Mouse (Mus musculus) naive thymus-derived CD4-positive, alpha-beta T cell, adult 2 months (primary cell): Measurements from ENCODE around the gene Fes.
A peak's percentile ranks its signal among the peaks of the same experiment; 100 is the strongest.

Experiments
- DNase-seq: peaks from one replicate; pipeline ENCODE4 v3.0.0-alpha.2; 2011; ENCODE audit warnings: low read depth

The Fes gene

DNA sequence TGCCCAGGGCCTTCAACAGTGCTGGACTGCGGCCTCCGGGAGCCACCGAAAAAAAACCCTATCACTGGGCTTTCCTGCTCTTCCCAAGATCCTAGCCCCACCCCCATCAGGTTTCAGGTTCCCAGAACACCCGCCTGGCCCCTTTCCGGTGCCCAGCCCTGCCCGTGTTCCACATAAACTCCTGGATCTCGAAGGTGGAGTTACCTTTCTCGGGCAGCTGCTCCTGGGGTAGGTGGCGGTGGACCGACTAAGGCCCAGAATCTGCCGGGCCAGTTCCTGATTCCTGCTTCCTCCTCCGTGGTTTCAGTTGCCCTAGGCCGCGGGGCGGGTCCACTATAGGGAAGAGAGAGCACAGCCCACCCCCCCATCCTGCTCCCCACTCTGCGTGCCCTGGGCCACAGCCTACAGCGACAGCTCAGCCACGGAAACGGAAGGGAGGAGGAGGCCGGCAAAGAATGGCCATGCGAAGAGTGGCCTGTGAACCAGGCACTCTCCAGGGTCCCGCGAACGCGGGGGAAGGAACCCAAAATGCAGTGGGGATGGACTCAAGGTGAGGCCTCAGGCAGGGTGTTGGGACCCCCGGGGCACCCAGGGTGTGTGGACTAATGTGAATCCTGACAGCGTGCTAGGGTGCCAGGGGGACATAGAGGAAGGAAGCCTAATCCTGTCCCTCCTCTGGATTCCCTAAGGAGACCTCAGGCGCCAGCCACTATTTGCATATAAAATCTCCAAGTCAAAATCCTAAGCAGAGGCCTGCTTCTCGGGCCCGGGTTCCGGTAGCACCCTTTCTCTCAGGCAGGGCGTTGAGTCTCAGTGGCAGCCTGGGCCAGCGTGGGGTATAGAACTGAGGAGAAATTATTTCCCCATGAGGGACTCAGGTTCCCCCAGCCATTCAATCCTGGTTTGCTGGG lies at the start of gene Fes:
TSS of gene Fes (minus strand) at position 314 of the 911 bp plus-strand sequence.
- DNase-seq: no peak

DNA sequence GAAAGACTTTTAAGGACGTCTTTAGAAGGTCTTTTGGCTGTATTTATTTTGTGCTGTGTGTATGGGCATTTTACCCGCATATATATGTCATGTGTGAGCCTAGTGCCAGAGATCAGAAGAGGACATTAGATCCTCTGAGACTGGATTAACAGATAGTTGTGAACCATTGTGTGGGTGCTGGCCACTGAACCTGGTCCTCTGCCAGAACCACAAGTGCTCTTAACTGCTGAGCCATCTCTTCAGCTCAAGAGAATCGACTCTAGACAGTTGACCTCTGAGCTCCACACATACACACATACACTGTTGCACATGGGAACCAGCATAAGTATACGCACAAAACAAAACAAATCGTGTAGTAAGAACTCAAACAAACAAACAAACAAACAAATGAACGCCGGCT lies 48.8 kb upstream of the Fes start:
- no peak for DNase-seq

DNA sequence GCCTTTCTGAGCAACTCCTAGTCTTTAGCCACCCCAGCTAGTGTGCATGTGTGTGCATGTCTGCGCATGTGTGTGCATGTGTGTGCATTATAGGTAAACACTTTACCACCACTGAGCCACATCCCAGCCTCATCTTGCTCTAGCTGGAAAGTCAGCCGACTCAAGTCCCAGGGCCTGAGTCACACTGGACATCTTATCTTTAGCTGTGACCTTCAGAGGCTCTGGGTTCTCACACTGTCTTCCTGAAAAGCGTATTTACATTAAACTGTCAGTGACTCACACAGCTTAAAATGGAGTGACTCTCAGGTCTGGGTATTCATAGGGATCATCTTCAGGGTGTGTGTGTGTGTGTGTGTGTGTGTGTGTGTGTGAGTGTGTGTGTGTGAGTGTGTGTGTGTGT lies 47.8 kb upstream of the Fes start:
- DNase-seq: no peak

DNA sequence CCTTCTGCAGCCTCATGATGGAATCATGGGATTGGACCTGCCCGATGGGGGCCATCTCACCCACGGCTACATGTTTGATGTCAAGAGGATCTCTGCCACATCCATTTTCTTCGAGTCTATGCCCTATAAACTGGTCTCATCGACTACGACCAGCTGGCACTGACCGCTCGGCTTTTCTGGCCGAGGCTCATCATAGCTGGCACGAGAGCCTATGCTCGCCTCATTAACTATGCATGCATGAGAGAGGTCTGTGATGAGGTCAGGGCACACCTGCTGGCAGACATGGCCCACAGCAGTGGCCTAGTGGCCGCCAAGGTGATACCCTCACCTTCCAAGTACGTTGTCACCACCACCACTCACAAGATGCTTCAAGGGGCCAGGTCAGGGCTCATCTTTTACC lies 41.9 kb upstream of the Fes start:
- no peak for DNase-seq

DNA sequence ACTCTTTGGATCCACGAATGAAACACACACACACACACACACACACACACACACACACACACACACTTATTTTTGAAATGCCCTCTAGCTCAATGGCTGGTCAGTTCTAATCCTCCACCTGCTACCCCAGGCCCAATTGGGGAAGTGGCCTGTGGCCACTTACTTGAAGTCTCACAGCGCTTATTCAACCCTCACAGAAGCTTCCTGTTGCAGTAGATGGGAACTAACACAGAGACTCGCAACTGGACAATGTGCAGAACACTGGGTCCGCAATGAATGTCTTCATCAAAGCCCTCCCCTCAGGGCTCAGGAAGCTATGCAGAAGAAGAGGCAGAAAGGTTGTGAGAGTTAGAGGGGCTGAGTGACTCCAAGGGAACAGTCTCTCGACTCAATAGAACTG lies 40.0 kb upstream of the Fes start:
- no peak for DNase-seq

DNA sequence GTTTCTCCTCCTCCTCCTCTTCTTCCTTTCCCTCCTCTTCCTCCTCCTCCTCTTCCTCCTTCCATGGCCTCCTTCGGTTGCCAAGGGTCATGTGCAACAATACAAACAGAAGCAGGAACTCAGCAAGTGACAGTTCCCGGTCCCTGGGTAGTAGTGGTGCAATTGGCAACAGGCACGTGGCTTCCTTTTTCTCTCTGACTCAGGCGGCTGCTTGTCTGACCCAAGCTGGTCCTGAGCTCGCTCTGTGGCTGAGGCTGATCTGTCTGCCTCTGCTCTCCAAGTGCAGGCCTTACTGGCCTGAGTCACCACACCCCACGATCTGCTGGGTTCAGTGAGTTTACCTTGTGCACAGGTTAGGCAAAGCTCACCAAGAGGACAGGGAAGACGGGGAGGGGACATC lies 38.6 kb upstream of the Fes start:
- no peak for DNase-seq

DNA sequence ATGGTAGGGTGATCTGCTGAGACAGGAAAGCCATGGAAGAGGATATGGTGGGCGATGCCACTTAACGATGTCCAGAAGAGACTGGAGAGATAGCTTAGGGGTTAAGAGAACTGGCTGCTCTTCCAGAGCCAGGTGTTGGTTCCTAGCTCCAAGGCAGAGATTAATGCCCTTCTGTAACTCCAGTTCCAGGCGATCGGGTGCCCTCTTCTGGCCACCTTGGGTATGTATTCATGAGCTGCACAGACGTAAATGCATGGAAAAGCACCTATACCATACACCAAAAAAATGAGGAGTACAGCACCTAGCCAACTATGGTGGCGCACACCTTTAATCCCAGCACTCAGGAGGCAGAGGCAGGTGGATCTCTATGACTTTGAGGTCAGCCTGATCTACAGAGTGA lies 37.0 kb upstream of the Fes start:
- DNase-seq: peak; percentile 45

DNA sequence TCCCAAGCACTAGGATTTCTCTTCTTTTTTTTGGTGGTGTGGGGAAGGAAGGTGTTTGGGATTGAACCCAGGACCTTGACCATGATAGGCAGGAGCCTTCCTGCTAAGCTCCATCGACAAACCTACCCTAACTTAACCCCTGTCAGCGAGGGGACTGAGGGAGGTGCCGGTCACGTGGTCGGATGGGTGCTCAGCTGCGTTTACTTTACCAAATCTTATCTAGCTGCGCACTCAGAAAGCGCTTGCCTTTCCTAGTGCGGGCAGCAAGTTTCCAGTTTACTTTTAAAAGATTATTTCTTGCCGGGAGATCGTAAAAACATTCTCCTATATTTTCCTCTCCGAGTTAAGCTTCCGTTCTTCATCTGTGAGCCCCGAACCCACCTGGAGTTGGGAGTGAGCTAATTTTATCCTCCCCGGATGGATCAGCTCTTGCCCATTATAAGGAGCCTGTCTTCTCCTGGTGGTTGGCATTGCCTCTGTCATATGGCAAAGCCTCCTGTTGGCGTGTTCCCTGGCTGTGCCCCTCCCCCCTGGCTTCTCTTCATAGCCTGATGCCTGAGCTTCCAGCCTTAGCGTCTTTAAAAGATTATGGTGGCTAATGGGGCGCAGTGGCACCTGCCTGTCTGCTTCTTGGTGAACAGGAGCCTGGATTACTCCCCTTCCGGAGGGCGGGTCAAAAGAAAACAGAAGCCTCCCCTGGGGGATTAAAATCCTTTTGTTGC lies 35.2 kb upstream of the Fes start:
- no peak for DNase-seq

DNA sequence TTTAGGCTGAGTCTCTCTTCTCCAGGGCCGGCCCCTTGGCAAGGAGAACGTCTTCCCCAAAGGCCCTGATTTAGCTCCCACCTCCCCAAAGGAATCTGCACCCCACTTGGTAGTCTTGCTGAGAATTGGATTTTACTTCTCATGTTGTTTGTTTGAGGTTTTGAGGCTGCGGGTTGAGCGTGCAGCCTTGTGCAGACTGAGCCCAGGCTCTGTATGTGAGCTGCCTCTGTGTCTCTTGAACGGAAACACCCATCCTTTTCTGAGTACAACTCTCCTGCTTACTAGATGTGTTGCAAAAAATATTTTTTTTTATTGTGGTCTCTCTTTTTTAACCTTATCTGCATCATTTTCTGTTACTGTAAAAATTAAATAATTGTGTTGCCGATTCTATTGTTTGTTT lies 33.8 kb upstream of the Fes start:
- DNase-seq: peak; percentile 33

DNA sequence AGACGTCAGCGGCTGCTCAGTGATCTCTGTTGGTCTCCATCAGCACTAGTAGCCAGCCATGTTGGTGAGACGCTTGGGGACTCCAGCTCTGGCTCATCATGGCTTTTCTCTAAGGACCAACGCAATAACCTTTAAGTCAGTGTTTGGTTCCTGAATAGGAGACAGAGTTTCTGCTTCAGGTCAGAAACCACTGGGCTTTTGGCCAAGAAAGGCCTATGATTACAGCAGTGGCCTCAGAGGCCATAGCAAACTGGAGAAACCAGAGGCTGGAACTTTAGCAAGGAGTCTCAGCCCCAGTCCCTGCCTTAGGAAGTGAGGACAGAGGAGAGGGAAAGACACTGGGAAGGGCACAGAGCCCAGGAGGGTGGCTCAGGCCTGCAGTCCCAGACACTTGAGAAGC lies 32.8 kb upstream of the Fes start:
- DNase-seq: no peak

DNA sequence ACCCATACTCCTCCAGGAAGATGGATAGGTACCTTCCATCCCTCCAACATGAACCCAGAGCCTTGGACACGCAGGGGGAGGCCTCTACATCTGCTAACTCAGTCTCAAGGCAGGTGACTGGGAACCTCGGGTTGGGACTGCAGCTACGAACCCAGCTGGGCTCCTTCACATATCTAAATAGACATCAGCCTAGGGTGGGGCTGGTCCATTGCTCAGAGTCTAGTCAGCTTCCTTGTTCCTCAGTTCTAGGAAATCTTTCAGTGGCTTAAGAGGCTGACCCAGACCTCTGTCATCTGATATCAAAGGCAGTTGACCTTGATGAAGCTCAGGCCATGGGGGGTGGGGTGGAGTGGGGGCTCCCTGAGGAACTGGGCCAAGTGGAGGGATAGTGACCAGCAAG lies 31.5 kb upstream of the Fes start:
- DNase-seq: no peak

DNA sequence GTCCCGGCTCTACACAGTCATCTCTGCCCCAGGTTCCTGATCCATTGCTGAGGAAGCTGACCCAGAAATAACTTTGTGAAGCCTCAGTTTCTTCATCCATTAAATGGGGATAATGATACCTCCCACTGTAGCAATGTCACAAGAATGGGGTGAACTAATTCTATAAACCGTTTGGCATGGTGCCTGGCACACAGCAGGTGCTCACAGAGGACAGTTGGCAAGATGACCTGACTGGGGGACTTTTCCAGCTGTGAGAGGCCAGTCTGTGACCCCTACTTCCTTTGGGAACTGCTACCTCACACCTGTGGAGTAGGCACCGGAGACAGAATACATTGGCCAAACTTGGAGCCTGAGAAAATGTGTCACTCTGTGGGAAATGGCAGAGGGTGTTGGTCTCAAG lies 30.3 kb upstream of the Fes start:
- no peak for DNase-seq

DNA sequence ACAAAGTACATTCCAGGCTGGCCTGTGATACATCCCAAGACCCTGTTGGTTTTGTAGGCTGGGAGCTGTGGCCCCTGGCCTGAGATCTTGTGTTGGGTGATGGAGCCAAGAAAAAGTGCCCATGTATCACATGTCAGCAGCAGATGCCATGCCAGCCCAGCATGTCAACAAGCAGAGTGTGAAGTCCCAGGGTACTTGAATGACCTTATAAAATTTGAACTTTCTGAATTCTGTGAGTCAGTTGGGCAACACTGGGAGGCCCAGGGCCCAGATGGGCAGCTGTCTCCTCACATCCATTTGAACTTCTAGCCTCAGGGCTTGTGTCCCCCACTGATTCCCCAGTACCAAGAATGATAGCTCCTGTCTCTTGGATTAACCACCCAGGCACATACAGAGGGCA lies 29.9 kb upstream of the Fes start:
- no peak for DNase-seq

DNA sequence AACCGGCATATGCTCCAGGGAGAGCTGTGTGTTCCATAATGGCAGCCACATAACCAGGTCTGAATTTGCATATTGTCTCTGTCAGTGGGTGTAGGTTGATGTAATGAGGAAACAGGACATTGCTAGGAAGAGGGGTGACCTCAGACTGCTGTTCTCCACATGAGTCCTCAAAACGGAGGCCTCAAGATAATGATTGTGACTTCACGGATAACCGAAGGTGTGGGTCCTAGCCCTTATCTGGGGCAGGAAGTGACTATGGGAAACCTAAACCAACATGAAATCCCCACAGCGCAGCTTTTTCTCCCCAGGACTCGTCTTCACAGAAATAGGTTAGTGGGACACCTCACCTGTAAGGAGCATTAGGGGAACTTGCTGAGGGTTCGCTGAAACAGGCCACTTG lies 29.2 kb upstream of the Fes start:
- DNase-seq: peak; percentile 31

DNA sequence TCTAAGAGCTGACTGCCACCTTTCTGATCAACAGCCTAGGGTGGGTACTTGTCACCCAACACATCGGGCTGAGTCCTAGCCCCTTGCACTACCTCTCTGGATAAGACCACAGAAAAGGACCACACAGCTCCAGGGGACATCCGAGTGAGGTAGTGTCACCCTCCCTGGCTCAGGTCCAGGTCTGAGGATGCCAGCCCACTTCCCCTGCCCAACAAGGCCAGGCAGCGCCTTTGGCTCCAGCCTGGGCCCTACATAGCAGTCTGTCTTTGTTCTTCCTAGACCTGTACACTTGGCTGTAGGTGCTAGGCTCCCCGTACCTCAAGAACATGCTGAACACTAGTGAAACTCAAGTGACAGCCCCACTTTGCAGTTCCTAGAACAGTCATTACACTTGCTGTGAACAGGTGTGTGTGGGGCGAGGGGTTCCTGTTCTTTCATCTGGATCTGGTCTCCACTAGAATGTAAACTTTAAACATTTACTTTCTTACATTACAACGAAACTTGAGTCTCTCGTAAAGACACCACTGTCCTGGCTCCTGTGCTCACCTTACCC lies 26.6 kb upstream of the Fes start:
- peak; percentile 39 for DNase-seq

DNA sequence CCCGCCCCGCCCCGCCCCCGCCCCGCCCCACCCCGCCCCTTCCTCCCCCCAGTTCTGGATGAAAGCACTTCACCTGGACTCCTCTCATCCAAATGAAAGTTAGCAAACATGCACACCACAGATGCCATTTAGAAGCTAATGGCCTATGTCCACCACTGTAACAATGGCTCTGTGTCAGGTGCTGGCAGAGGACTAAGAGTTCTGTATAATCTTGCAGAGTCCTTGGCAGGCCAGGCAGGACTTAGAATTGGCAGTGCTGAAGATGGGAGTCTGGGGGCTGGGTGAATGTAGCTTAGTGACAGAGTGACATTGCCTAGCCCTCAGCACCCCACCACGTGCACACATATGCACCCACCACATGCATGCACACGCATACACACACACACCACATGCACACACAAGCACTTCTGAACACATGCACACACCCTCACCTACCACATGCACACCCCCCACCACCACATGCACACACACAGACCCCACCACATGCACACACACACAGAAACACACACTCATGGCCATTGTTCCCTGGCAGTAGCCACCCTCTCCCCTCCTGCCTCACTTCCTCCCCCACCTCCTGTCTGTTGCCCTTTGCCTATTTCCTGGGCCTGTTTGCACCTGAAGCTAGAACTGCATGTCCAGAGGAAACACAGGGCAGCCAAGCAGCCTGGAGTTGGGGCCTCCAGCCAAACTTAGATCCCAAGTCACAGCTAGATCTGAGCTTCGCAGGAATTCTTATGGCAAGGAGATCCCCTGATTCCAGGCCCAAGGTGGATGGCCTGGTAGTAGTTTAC lies 26.0 kb upstream of the Fes start:
- no peak for DNase-seq

DNA sequence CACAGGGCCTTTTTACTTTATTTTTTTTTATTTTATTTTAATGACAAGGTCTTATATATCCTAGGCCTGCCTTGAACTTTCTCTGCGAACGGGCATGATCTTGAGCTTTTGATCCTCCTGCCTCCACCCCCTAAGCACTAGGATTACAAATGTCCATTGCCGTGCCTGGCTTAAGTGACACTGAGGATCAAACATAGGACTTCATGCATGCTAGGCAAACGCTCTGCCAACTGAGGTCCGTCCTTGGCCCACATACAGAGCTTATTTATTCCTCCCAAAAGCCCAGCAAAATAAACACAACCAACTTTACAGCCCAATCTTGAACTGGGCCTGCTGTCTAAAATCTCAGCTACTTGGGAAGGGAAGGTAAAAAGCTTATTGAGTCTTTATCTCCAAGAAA lies 25.0 kb upstream of the Fes start:
- DNase-seq: no peak

DNA sequence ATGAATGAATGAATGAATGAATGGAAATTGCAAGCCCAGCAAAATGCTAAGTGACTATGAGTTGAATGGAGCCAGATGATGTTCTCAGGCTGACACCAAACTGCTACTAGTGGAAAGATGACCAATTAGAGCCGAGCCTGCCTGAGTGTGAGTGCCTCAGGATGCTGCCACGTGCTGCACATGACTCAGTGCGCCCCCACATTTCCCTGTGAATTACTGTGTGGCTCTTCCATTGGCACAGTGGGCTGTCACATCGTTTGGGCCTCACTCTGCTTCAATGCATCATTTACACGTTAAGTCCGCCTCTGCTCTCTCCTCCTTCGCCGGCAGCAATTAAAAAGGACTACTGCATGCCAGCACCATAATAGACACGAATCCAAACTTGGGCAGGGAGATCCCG lies 24.5 kb upstream of the Fes start:
- no peak for DNase-seq

DNA sequence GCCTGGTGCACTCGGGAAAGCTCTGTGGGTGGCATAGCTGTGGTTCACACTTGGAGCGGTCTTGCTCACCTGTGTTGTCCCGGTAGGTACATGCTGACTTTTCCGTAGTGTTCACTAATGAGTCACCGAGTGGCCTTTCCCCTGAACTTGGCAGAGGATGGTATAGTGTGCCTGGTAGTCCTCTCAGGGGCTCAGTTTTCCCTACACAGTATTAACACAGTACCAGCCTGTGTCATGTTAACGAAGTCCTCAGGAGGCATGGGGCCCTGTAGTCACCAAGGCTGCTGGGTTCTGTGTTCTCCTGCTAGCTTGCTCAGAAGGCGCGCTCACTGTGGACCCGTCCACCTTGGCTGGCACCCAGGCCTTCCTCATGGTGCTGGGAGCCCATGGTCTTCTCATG lies 22.6 kb upstream of the Fes start:
- no peak for DNase-seq

DNA sequence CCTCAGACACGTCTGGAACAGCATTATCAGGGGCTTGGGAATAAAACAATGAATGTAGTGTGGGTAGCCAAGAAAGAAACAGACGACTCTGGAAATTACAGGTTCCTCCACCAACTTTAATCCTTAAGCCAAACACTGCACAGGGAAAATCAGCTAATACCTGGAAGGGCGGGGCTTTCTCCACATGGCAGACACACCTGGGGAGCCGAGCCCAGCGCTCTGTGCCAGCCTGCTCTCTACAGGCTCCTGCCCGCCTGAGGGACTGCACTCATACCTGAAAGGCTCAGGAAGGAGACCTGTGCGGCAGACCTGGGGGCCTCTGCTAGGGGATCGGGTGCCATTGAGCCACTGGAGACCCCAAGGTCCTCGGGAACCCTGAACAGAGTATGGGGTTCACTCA lies 20.0 kb upstream of the Fes start:
- no peak for DNase-seq

DNA sequence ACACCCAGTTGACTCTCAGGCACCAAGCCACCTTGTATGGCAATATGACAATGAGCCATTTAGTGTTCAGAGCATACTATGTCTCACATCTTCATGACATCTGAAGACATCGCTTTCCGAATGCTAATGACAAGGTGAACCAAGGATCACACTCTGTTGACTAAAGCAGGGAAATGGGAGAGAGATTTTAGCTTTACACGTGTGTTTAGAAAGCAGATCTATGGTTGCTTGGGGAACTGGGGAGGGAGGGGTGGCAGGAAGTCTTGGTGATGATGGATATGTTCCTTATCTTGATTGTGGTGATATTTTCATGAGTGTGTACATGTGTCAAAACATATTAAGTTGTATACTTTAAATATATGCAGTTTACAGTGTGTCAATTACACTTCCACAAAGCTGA lies 18.4 kb upstream of the Fes start:
- DNase-seq: no peak

DNA sequence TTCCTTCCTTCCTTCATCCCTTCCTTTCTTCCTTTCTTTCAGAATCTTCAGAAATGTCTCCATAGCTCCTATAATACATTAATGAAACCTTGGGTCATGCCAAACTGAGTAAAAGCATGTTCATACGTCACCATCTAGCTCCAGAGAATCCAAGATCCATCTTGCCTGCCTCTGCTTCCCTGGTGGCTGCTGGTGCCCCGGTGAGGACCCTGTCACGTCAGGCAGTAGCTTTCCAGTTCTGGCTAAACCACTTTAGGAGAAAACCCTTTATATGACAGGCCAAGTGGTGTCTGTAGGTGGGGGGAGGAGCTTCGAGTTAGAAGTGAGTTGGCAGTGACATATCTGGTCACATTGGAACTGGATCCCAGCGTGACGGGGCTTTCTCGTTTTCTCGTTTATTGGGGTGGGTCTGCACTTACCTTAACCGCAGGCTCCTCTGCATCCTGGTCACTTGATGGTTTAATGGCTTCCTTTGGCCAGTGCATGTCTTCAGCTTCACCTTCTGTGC lies 17.5 kb upstream of the Fes start, which contains the start of gene Furin:
TSS of gene Furin (minus strand) at position 249 of the 508 bp plus-strand sequence.
- no peak for DNase-seq
